Mouse (Mus musculus) embryonic facial prominence, embryonic 15.5 days (tissue): Measurements from ENCODE around the gene H2al1g. TPM values are rescaled to one million over a fixed set of nuclear protein-coding genes. Genes with fewer than 3 reads are reported as not detected.
"Not testable (repeated sequence)": the region's sequence is repeated elsewhere in the genome, so short reads cannot be mapped to it uniquely, and the experiment has no call there.

Experiments
- ATAC-seq: fragments of 200-750 bp; cut with Nextera tagmentation; 2 replicates; pipeline ENCODE4 v1.8.0; 2017; ENCODE audit warnings: low read depth, moderate TSS enrichment; ENCODE audit not compliant: insufficient number of reproducible peaks, low FRiP score, low TSS enrichment
- H3K27ac ChIP-seq: fragments of 300-500 bp; sonication (generic); replicated peaks from 2 replicates; pipeline ENCODE4 v1.5.1; 2015; ENCODE audit warnings: mild to moderate bottlenecking, inconsistent platforms
- H3K27me3 ChIP-seq: fragments of 300-500 bp; sonication (generic); 2 replicates; pipeline ENCODE4 v1.6.1; 2015; ENCODE audit warnings: inconsistent platforms
- H3K36me3 ChIP-seq: fragments of 300-500 bp; sonication (generic); 2 replicates; pipeline ENCODE4 v1.6.1; 2015; ENCODE audit warnings: mild to moderate bottlenecking, inconsistent platforms
- H3K4me1 ChIP-seq: fragments of 300-500 bp; sonication (generic); 2 replicates; pipeline ENCODE4 v1.6.1; 2015; ENCODE audit warnings: inconsistent platforms
- H3K4me2 ChIP-seq: fragments of 300-500 bp; sonication (generic); replicated peaks from 2 replicates; pipeline ENCODE4 v1.6.1; 2015; ENCODE audit warnings: mild to moderate bottlenecking, inconsistent platforms
- H3K4me3 ChIP-seq: fragments of 300-500 bp; sonication (generic); replicated peaks from 2 replicates; pipeline ENCODE4 v1.5.1; 2015; ENCODE audit warnings: mild to moderate bottlenecking, inconsistent platforms
- H3K9ac ChIP-seq: fragments of 300-500 bp; sonication (generic); 2 replicates; pipeline ENCODE4 v1.6.1; 2015; ENCODE audit warnings: inconsistent platforms
- H3K9me3 ChIP-seq: fragments of 300-500 bp; sonication (generic); replicated peaks from 2 replicates; pipeline ENCODE4 v1.6.1; 2016; ENCODE audit warnings: inconsistent platforms
- WGBS: fragments of 180-500 bp; shearing (Covaris S2); methylation state at CpG from one replicate; pipeline ENCODE4 v1.1.7; 2015; 5-methylcytosine and 5-hydroxymethylcytosine counted together
- polyA plus RNA-seq: library from polyadenylated mRNA; unstranded; fragments of >200 nt; fragmentation: Nextera tagmentation; extraction: Ambion mirVana; gene quantifications from 2 replicates; pipeline ENCODE4 v1.2.1, GENCODE M21; 2015

H2al1g gene
- polyA plus RNA-seq, result not detected in 2 replicates

- not testable (repeated sequence) for H3K4me1 ChIP-seq, ATAC-seq, H3K4me2 ChIP-seq, H3K36me3 ChIP-seq, H3K9ac ChIP-seq, H3K27ac ChIP-seq, H3K9me3 ChIP-seq, H3K4me3 ChIP-seq, H3K27me3 ChIP-seq
- no CpG with 5 or more reads among the region's 3 CpGs for WGBS
These were observed at the start of gene H2al1g for GRCm38 (mm10) chrX:11317956-11318355. H2al1g (plus strand) TSS chrX:11318256.

- WGBS, result 69% methylated on average over 3 of the region's 3 CpGs
- no peak overlapping the region for H3K9ac ChIP-seq
- 0 out of 2 replicates have a peak, but pooled peaks cover 5% of the 10 kb centered on the region for H3K4me1 ChIP-seq
- H3K9me3 ChIP-seq, result no peaks in the 10 kb centered on the region
- H3K27me3 ChIP-seq, result 0 out of 2 replicates have a peak, but pooled peaks cover 7% of the 10 kb centered on the region
- no peak overlapping the region for H3K27ac ChIP-seq
- no peak overlapping the region for H3K4me3 ChIP-seq
- H3K36me3 ChIP-seq, result no peaks in the 10 kb centered on the region
- no peak overlapping the region for H3K4me2 ChIP-seq
- ATAC-seq, result peak; percentile 63; the same call in 1 of the 2 replicates
These were observed 49.0 kb upstream of the H2al1g start for GRCm38 (mm10) chrX:11269074-11269473.

- WGBS, result 74% methylated on average over 3 of the region's 3 CpGs
- H3K9ac ChIP-seq, result no peak overlapping the region
- H3K36me3 ChIP-seq, result no peaks in the 10 kb centered on the region
- ATAC-seq, result no peak
- H3K4me1 ChIP-seq, result 0 out of 2 replicates have a peak, but pooled peaks cover under 1% of the 10 kb centered on the region
- H3K9me3 ChIP-seq, result no peaks in the 10 kb centered on the region
- 0 out of 2 replicates have a peak, but pooled peaks cover 2% of the 10 kb centered on the region for H3K27me3 ChIP-seq
- no peak overlapping the region for H3K27ac ChIP-seq
- H3K4me3 ChIP-seq, result no peak overlapping the region
- H3K4me2 ChIP-seq, result no peak overlapping the region
These were observed 44.9 kb upstream of the H2al1g start for GRCm38 (mm10) chrX:11273190-11273589.

GRCm38 (mm10) chrX:11277083-11277482, 41.0 kb upstream of the H2al1g start:
- WGBS, result 68% methylated on average over 6 of the region's 6 CpGs
- H3K4me3 ChIP-seq, result no peak overlapping the region
- H3K9ac ChIP-seq, result no peak overlapping the region
- no peak overlapping the region for H3K27ac ChIP-seq
- H3K4me1 ChIP-seq, result no peaks in the 10 kb centered on the region
- no peak overlapping the region for H3K4me2 ChIP-seq
- no peaks in the 10 kb centered on the region for H3K36me3 ChIP-seq
- no peak for ATAC-seq
- no peaks in the 10 kb centered on the region for H3K9me3 ChIP-seq
- H3K27me3 ChIP-seq, result peaks cover 2% of the 10 kb centered on the region

DNA sequence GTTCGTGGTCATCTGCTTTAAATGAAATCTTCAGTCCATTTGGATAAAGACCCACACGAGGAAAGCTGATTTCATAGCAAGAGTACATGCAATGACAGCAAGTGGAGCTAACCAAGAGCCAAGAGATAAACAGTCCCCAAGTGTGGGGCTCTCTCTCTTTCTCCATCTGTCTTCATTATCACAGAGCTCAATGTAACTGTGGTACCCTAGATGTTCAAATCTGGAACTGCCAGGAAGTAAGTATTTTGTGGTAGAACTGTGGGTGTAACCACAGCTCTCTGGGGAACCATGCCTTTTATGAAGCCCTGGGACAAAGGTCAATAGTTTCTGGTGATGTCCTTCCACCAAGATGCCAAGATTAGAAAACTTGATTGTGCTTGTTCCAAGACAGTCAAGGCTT, 37.3 kb upstream of the H2al1g start:
- H3K27me3 ChIP-seq, result peaks cover 2% of the 10 kb centered on the region
- WGBS, result 58% methylated on average over 2 of the region's 2 CpGs
- no peaks in the 10 kb centered on the region for H3K4me1 ChIP-seq
- H3K9me3 ChIP-seq, result no peaks in the 10 kb centered on the region
- no peaks in the 10 kb centered on the region for H3K36me3 ChIP-seq
- no peak overlapping the region for H3K4me2 ChIP-seq
- H3K27ac ChIP-seq, result no peak overlapping the region
- H3K4me3 ChIP-seq, result no peak overlapping the region
- ATAC-seq, result no peak
- H3K9ac ChIP-seq, result no peak overlapping the region

DNA sequence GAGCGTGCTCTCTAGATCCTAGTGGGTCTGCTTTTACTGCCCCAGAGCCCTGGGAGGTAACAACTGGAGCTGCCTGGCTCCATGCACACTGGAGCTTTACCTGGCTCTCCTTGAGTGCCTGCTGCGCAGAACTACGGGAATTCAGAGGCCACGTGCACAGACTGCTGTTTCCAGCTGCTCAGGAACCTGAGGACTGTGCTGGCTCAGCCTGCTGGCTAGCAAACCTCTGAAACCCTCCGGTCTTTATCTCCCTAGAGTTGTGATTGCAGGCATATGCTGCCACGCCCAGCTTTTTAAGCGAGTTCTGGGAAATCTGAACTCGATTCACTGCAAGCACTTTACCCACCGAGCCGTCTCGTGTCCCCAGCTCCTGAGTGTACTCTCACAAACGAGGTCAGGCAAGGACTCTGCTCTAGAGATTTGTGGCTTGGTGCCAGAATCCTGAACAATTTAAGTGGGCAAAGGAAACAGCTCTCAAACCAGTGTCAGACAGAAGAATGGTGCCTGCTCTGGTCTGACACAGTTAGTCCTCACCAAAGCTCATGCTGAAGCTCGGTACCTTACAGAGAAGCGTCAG, 29.7 kb upstream of the H2al1g start:
- Histone ChIP-seq H3K4me1 (no peaks in the 10 kb centered on the region), H3K27me3 (peaks cover 8% of the 10 kb centered on the region), H3K4me2 (no peak overlapping the region), H3K4me3 (no peak overlapping the region), H3K9me3 (no peaks in the 10 kb centered on the region), H3K9ac (no peak overlapping the region), H3K27ac (no peak overlapping the region), H3K36me3 (no peaks in the 10 kb centered on the region)
- WGBS, result 62% methylated on average over 14 of the region's 14 CpGs
- ATAC-seq, result no peak

DNA sequence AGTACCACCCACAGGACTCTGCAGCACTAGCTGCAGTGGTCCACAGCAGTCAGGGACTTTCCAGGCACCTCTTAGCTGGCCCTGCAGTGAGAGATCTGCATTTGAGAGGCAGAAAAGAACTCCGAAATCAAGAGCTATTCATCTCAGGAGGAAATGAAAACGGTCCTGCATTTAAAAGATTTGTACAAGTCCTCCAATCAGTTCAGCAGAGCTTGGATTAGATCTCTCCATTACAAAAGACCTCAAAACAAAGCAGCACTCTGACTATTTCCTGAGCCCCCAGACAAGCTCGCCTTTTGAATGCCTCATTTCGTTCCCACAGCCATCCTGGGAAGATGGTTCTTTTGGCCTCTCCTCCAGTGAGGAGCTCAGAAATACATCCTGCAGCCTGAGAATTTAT, 28.8 kb upstream of the H2al1g start:
- peaks cover 8% of the 10 kb centered on the region for H3K27me3 ChIP-seq
- H3K4me2 ChIP-seq, result no peak overlapping the region
- ATAC-seq, result no peak
- no peak overlapping the region for H3K27ac ChIP-seq
- H3K36me3 ChIP-seq, result no peaks in the 10 kb centered on the region
- H3K4me1 ChIP-seq, result no peaks in the 10 kb centered on the region
- no peak overlapping the region for H3K9ac ChIP-seq
- H3K9me3 ChIP-seq, result no peaks in the 10 kb centered on the region
- 68% methylated on average over 4 of the region's 4 CpGs for whole genome bisulfite sequencing
- H3K4me3 ChIP-seq, result no peak overlapping the region

DNA sequence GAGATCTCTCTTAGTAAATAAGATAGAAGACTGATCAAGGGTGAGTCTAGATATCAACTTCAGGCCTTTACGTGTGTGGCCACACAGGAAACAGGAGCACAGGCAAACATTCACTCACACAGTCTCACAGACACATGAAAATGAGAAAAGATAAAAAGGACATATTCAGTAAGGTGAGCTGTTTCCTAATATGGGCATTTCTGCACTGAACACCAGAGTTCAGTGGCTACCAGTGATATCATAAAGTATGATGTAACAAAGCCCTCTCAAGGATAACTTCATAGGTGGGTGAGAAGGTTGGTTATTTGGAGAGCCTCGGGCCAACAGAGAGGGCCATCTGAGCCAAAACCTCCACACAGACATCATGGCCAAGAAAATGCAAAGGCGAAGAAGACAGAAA, 19.1 kb upstream of the H2al1g start, which contains the start of gene H2al1a:
H2al1a (plus strand) TSS at position 301 of the 400 bp plus-strand sequence.
- not testable (repeated sequence) for H3K4me2 ChIP-seq, H3K4me3 ChIP-seq, H3K4me1 ChIP-seq, H3K9ac ChIP-seq, H3K27ac ChIP-seq, H3K36me3 ChIP-seq, ATAC-seq, H3K27me3 ChIP-seq, H3K9me3 ChIP-seq
- WGBS, result no CpG with 5 or more reads among the region's 3 CpGs

- not testable (repeated sequence) for H3K4me3 ChIP-seq, H3K27ac ChIP-seq, H3K4me2 ChIP-seq, H3K27me3 ChIP-seq, H3K4me1 ChIP-seq, ATAC-seq, H3K36me3 ChIP-seq, H3K9me3 ChIP-seq, H3K9ac ChIP-seq
- WGBS, result 85% methylated on average over 1 of the region's 3 CpGs
These were observed 15.9 kb upstream of the H2al1g start, which contains the start of gene H2al1b for GRCm38 (mm10) chrX:11302132-11302531. H2al1b (plus strand) TSS chrX:11302432.

DNA sequence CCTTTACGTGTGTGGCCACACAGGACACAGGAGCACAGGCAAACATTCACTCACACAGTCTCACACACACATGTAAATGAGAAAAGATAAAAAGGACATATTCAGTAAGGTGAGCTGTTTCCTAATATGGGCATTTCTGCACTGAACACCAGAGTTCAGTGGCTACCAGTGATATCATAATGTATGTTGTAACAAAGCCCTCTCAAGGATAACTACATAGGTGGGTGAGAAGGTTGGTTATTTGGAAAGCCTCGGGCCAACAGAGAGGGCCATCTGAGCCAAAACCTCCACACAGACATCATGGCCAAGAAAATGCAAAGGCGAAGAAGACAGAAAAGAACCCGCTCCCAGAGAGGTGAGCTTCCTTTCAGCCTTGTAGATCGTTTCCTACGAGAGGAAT, 12.7 kb upstream of the H2al1g start, which contains the start of gene H2al1c:
H2al1c (plus strand) TSS at position 301 of the 400 bp plus-strand sequence.
- not testable (repeated sequence) for H3K4me1 ChIP-seq, H3K9ac ChIP-seq, H3K27me3 ChIP-seq, H3K4me2 ChIP-seq, H3K36me3 ChIP-seq, ATAC-seq, H3K4me3 ChIP-seq, H3K27ac ChIP-seq, H3K9me3 ChIP-seq
- WGBS, result 82% methylated on average over 2 of the region's 6 CpGs

DNA sequence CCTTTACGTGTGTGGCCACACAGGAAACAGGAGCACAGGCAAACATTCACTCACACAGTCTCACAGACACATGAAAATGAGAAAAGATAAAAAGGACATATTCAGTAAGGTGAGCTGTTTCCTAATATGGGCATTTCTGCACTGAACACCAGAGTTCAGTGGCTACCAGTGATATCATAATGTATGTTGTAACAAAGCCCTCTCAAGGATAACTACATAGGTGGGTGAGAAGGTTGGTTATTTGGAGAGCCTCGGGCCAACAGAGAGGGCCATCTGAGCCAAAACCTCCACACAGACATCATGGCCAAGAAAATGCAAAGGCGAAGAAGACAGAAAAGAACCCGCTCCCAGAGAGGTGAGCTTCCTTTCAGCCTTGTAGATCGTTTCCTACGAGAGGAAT, 9.5 kb upstream of the H2al1g start, which contains the start of gene H2al1d:
H2al1d (plus strand) TSS at position 301 of the 400 bp plus-strand sequence.
- not testable (repeated sequence) for H3K27me3 ChIP-seq, H3K4me2 ChIP-seq, H3K27ac ChIP-seq, H3K4me1 ChIP-seq, H3K4me3 ChIP-seq, ATAC-seq, H3K9ac ChIP-seq, H3K36me3 ChIP-seq, H3K9me3 ChIP-seq
- no CpG with 5 or more reads among the region's 6 CpGs for WGBS

DNA sequence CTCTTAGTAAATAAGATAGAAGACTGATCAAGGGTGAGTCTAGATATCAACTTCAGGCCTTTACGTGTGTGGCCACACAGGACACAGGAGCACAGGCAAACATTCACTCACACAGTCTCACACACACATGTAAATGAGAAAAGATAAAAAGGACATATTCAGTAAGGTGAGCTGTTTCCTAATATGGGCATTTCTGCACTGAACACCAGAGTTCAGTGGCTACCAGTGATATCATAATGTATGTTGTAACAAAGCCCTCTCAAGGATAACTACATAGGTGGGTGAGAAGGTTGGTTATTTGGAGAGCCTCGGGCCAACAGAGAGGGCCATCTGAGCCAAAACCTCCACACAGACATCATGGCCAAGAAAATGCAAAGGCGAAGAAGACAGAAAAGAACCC, 6.4 kb upstream of the H2al1g start, which contains the start of gene H2al1e:
H2al1e (plus strand) TSS at position 301 of the 400 bp plus-strand sequence.
- not testable (repeated sequence) for H3K27me3 ChIP-seq, H3K4me3 ChIP-seq, ATAC-seq, H3K9me3 ChIP-seq, H3K9ac ChIP-seq, H3K27ac ChIP-seq, H3K4me1 ChIP-seq, H3K4me2 ChIP-seq, H3K36me3 ChIP-seq
- no CpG with 5 or more reads among the region's 3 CpGs for WGBS
